In genomic region chr11:29428774-29429173, GRCm38 (mm10) we compare ENCODE assay signal across 10 mouse cellular contexts. TPM values are rescaled to one million over a fixed set of nuclear protein-coding genes. Genes with fewer than 3 reads are reported as not detected.
DNase-seq lines count a peak whose midpoint lies in the region; ATAC-seq and TF ChIP-seq lines count a peak whose summit lies in the region.
"Had no signal": no experiment of that assay in that cellular context is flagged by ENCODE, and none has a peak within 500 bp of the region (broad histone marks: within the 10 kb centered on the region; RNA-seq: fewer than 3 reads in every experiment).

No protein-coding gene starts in this region.

- 70% methylated on average over 3 of the region's 3 CpGs for WGBS in stomach, postnatal 0 days

- H3K4me3 ChIP-seq in stomach, postnatal 0 days (ENCODE audit: low read depth, low read length), result no peak overlapping the region
- H3K4me3 ChIP-seq: embryonic facial prominence, embryonic 13.5 days had no signal

- H3K4me2 ChIP-seq in stomach, postnatal 0 days (replicated peaks; ENCODE audit: low read depth), result no peak overlapping the region
- H3K4me2 ChIP-seq: embryonic facial prominence, embryonic 13.5 days had no signal

- H3K4me1 ChIP-seq in stomach, postnatal 0 days (replicated peaks; ENCODE audit: control insufficient read depth, insufficient read depth), result no peaks in the 10 kb centered on the region
- H3K4me1 ChIP-seq: embryonic facial prominence, embryonic 13.5 days had no signal

- intact Hi-C loops in left cerebral cortex, postnatal 36 days (cut with DNase I), result no loop called here

- ATAC-seq in common myeloid progenitor, adult 5-6 weeks (replicated peaks; ENCODE audit: low read depth, poor library complexity, severe bottlenecking), result peak; percentile 90
- ATAC-seq in stomach, postnatal 0 days (ENCODE audit: low FRiP score, low TSS enrichment), result no peak
- ATAC-seq: Patski had no signal

- no peaks in the 10 kb centered on the region for H3K27me3 ChIP-seq in stomach, postnatal 0 days (ENCODE audit: control insufficient read depth, insufficient read depth, low read length)
- H3K27me3 ChIP-seq: embryonic facial prominence, embryonic 13.5 days; Patski had no signal

- H3K9ac ChIP-seq in stomach, postnatal 0 days (ENCODE audit: low read length), result no peak overlapping the region
- H3K9ac ChIP-seq: embryonic facial prominence, embryonic 13.5 days had no signal

- no peak for TF ChIP-seq CTCF in stomach, postnatal 0 days (IDR thresholded peaks at IDR 0.05; ENCODE audit: low read depth)

- DNase-seq in heart, adult 18-20 months, result peak; percentile 45 to 64
- no peak for DNase-seq in heart, postnatal 4 days
- DNase-seq in adrenal gland, adult 2 months, result peak; percentile 79
- peak; percentile 25 to 35 for DNase-seq in left cerebral cortex, postnatal 36 days (ENCODE audit: low spot score in 2 of 2)
- DNase-seq in stomach, postnatal 0 days (ENCODE audit: low spot score), result no peak
- DNase-seq in liver, result no peak
- DNase-seq in thymus, postnatal 25 days, result no peak

- H3K27ac ChIP-seq in stomach, postnatal 0 days (replicated peaks), result no peak overlapping the region
- H3K27ac ChIP-seq: embryonic facial prominence, embryonic 13.5 days had no signal

- H3K9me3 ChIP-seq in stomach, postnatal 0 days (ENCODE audit: control insufficient read depth, low read length), result no peaks in the 10 kb centered on the region
- H3K9me3 ChIP-seq: embryonic facial prominence, embryonic 13.5 days had no signal

- H3K36me3 ChIP-seq in stomach, postnatal 0 days (ENCODE audit: control insufficient read depth, insufficient read depth, low read length), result no peaks in the 10 kb centered on the region

- TF ChIP-seq EP300 in stomach, postnatal 0 days (optimal IDR thresholded peaks at IDR 0.05), result no peak

RNA-seq across cellular contexts. Expression of gene Ccdc88a, which starts 55.3 kb away (rescaled TPM):
- total RNA-seq in heart, adult 18-20 months (2021), result 1 to 10 TPM; 7.3 to 8.6 TPM
- total RNA-seq in heart, postnatal 4 days (2021), result 10 to 100 TPM; 28.9 to 29.5 TPM
- 10 to 100 TPM; 13.9 to 14.0 TPM for total RNA-seq in adrenal gland, adult 2 months (2021)
- polyA plus RNA-seq in adrenal gland, adult 2 months (2012; rRNA removed), result 2.6 and 3.3 TPM in 2 replicates
- total RNA-seq in common myeloid progenitor, adult 5-6 weeks (2017), result 52.0 and 70.7 TPM in 2 replicates
- 10 to 100 TPM; 54.0 to 69.9 TPM for total RNA-seq in left cerebral cortex, postnatal 36 days (2021)
- 8.3 and 9.1 TPM in 2 replicates for polyA plus RNA-seq in stomach, postnatal 0 days (2015; fragmentation: Nextera tagmentation; extraction: Ambion mirVana)

Comparison
In these comparisons a context has a peak if more than half of its experiments do, and no peak if none do; other contexts are left out.
1. DNase-seq: peak in heart, adult 18-20 months (2 of 2), adrenal gland, adult 2 months (single experiment) and left cerebral cortex, postnatal 36 days (2 of 2); none in heart, postnatal 4 days (single experiment), stomach, postnatal 0 days (single experiment), liver (single experiment) and thymus, postnatal 25 days (single experiment).